Mouse (Mus musculus) CD4-positive, CD25-positive, alpha-beta regulatory T cell, adult 2 months (primary cell): ENCODE results near the gene Mfng.

Experiments
- DNase-seq: peaks from one replicate; pipeline ENCODE4 v3.0.0-alpha.2; 2012; ENCODE audit warnings: low read depth, low spot score

Mfng gene

DNA sequence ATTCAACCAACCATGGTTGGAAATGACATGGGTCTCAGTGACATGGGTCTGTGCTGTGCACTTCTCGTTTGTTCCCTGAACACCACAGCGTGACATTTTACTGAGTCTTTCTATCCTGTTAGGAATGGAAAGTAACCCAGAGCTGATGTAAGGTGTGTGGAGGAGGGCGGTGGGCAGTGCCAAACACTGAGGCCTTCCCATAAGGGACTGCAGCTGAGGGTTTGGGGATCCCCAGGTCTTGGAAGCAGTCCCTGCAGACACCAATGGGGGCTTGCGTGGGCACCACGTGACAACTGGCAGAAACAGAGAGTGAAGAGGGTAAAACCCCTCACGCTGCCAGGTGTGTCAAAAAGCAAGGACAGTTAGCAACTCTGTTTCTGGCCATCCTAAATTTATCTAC, 15.1 kb downstream of the Mfng start:
- no peak for DNase-seq

DNA sequence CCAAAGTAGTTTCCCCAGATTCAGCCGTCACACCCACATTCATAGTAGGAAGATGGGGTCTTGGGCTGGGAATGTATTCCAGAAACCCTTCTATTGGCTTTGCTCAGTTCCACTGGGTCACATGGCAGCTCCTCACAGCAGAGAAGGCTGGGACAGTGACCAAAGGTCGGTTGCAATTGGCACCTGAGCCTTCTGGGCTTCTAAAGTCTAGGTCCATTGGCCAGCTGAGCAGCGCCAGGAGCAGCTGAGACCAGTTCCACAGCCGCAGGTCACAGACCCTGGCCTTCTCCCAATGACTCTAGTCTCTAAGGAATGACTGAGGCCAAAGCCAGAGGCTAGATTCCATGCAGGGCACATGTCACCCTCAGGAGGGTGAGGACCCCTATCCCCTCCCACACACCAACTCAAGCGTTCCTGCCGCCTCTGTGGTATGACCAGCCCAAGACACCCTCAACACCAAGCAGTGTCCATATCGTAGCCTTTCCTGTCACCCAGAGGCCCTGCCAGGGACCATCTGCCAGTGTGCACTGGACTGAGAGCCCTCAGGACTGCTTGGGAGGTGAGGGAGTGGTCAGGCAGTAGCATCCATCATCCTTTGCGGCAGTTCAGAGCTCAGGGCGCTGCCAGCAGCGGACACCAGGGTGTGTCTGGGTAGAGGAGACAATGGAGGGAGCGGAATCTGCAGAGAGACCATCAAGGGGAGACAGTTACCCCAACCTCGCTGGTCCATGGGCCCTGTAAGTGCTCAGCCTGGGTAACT, 17.1 kb downstream of the Mfng start:
- no peak for DNase-seq

DNA sequence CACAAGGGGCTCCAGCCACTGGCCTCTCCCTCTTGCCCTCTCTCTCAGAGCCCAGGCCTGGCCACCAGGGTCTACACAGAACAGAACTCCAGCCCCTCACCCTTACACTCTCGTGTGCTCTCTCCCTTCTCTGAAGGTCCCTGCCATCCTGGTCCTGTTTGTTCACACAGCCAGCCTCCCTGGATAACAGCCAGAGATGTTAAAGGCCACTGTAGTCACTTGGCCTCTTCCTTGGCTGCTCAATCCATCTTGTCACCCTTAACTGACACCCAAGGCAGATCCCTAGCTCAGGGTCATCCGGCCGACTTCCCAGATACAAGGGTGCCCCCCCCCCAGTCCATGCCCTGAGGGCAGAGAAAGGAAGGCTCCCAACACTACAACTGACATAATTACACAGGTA, 18.0 kb downstream of the Mfng start:
- DNase-seq: no peak

DNA sequence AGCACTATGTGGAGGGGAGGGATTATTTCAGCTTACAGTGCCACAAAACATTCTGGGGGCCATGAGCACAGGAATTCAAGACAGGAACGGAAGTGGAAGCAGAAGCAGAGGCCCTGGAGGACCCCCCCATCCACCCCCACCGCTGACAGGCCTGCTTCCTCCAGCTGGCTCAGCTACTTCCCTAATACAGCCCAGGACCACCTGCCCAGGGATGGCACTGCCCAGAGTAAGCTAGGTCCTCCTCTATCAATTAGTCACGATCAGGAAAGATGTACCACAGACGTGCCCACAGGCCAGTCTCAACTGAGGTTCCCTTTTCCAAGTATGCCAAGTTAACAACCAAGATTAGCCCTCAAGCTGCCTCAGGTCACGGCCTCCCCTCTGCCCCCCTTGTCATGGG, 19.1 kb downstream of the Mfng start:
- DNase-seq: no peak

DNA sequence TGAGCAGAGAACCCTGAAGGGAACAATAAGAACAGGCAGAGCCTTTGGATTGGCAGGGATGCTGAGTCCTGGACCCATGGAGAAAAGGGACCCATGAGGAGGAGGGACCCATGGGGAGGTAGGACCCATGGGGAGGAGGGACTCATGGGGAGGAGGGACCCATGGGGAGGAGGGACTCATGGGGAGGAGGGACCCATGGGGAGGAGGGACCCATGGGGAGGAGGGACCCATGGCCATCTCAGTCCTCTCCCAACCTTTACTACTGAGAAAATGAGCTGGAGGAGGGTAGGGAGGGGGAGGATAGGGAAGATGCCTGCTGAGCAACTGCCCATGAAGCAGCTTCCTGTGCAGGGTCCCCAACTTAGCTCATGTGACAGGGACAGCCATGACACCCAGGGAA, 20.3 kb downstream of the Mfng start:
- no peak for DNase-seq

DNA sequence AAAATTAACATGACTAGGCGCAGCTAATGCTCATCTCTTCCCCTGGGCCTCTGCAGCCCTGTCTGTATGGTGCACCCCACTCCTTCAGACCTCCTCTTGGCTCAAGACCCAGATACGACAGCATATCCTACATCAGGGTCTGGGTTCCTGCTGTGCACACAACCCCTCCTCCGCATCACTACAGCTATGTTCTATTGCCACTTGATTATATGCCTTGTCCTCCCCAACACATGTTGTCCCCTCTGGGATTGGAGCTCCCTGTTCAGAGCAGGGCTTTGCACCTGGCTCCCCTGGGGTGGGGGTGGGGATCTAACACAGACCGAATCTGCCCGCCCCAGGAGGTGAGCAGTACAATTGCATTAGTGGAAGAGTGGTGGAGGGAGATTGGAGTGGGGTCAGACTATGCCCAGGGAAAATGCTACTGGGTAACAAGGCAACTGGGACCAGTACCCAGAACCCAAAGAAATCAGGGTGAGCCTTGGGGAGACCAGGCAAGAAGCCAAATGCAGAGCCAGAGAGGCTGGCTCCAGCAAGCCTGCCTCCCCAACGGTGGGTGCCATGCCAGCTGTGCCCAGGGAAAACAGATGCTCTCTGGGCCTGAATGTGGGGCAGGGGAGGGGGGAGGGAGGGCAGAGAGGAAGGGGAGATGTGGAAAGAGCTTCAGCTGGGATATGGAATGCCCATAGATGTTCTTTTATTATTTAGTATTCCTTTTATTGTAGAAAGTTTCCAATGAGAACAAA, 22.5 kb downstream of the Mfng start:
- no peak for DNase-seq

DNA sequence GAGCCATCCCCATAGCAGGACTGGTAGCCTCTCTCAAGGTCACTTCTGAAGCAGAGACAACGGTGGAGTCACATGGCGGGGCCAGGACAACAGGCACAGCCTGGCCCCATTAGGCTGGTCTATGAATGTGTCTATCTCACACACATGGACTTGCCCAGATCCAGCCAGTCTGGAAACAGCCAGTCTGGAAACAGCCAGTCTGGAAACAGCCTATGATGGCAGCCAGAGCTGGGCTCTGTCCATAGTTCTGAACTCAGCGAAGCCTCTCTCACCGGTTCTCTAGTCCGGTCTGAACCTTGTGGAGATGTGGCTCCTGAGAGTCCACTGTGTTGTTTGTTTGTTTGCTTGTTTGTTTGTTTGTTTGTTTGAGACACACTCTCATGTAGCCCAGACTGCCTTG, 23.4 kb downstream of the Mfng start:
- no peak for DNase-seq

DNA sequence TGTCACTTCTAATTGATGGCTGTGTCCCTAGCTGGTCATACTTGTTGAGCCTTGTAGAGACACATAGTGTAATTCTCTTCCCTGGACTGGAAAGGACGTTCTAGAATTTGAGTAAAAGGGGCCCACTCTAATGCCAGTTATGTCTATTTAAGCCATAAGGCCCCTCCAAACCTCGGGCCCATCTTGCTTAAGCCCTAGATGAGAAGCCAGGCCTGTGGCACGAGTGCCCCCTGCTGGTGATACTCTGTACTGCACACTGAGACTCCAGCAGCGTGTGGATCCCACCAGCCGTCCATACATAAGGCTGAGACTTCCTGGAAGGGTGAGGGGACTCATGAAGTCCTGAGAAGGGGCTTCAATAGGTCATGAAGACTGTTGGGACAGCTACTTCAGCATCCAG, 29.1 kb downstream of the Mfng start:
- DNase-seq: peak; percentile 89

DNA sequence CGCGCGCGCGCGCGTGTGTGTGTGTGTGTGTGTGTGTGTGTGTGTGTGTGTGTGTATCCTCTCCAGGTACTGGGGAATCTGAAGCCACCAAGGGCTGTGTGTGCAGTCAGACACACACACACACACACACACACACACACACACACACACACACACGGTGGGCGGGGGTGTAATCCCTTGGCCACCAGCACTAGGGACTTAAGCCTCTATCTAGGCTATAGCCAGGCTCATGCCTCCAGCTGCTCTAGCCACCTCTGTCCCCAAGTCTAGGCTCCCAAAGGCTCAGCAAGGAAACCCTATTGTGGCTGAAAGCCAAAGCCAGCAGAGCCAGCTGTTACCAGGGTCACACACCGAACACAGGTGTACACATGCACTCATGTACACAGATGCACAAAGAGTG, 30.4 kb downstream of the Mfng start:
- DNase-seq: no peak

DNA sequence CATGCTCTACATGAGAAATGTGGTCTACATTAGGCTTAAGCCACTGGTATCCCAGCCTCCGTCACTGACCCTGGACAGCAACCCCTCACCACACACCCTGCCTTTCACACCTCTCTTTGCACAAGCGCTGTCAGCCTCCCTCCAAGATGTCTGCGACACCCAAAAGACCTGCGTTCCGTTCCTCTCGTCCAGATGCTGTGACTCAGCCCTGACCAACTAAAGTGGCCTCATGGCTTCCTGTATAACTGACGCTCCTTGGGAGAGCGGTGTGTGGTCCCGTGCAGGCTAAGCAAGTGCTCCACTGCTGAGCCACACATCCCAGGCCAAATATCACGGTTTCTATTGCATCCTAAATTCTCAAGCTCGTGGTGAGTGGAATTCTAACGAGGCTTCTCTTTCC, 32.6 kb downstream of the Mfng start:
- DNase-seq: no peak

DNA sequence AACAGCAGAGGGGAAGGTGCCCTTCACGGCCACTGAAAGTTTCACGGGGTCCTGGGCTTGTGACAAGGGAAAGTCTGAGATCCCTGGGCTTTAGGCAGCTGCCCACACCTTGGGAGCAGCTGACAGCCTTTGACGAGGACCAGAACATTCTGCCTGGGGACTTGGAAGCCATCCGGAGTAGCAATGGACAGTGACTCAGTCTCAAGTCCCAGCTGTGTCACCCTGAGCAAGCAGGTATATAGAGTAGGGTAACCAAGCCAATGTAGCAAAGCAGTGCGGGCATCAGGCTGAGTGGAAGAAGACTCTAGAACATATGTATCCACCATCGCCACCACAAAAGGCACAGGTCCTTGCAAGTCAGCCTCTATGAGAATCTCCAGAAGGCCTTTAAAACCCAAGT, 36.1 kb downstream of the Mfng start:
- DNase-seq: no peak

DNA sequence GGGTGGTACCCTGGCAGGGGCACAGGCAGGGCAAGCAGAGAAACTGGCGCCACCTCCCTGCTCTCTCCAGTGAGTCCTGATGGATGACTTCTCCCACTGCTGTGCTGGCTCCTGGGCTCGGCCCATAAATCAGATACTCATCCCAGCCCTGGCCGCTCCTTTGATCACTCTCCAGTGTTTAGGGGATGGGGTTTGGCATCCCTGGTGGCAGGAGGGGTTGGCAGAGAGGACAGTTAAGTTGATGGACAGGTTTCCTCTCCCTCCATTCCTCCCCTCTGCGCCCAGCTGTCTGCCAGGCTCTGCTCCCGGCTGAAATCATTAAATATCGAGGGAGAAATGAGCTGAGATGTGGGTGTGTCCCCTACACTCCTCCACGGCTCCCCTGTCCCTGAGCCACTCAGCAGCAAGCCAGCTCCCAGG, 36.6 kb downstream of the Mfng start:
- DNase-seq: no peak

DNA sequence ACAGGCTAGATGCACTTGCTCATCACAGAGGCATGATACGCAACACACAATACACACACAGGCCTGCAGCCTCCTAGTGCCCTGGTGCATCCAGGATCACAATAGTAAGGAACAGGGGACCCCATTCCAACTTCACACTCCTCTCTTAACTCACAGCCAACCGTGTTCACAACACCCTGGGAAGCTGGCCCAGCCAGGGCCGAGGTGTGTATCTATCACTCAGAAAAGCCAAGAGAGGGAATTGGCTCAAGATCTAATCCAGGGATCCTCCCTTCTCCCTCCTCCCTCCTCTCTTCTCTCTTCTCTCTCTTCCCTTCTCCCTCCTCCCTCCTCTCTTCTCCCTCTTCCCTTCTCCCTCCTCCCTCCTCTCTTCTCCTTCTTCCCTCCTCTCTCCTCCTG, 37.1 kb downstream of the Mfng start:
- no peak for DNase-seq

DNA sequence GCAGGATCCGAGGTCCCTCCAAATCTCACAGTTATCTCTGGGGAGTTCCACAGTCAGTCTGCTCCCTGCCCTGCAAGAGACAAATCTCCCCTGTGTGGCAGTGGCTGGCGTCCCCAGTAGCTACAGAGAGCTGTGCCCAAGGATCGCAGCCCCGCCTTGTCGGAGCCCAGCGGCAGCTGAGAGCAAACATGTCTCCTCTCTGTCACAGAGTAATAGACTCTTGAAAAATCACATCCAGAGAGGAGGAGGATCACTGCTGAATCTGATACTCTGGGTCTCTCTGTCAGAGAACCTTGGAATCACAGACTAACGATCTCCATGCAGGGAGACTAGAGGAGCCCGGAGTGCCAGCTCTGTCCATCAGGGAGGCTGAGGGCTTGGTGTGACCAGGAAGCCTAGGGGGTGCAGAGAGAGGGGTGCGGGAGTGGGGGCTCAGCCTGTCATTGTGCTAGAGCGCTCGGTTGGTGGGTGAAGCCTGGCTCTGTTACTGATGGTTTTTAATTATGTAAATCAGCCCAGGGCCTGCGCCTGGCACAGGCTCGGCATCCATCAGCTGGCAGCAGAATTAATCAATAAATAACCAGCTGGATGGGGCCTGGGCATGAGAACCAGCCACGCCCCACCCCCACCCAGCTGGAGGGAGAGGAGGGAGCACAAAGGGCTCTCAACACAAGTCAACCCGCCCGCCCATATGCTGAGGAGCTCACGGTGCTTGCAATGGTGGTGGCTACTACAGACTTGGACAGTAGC, 37.7 kb downstream of the Mfng start:
- no peak for DNase-seq

DNA sequence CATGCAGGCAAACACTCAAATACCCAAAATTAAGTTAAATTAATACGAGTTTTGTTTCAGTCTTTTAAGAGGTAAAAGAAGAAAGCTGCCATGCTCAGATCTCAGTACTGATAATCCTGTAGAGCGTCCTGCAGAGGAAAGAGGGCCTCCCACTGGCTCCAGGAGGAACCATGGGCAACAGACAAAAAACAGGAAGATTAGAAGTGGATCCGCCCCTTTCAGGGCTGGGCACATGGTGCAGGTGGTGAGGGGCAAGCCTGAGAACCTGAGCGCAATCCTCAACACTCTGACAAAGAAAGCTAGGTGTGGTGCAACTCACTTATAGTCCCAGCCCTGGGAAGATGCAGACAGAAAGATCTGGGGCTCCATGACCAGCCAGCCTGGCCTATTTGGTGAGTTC, 41.4 kb downstream of the Mfng start:
- DNase-seq: no peak

DNA sequence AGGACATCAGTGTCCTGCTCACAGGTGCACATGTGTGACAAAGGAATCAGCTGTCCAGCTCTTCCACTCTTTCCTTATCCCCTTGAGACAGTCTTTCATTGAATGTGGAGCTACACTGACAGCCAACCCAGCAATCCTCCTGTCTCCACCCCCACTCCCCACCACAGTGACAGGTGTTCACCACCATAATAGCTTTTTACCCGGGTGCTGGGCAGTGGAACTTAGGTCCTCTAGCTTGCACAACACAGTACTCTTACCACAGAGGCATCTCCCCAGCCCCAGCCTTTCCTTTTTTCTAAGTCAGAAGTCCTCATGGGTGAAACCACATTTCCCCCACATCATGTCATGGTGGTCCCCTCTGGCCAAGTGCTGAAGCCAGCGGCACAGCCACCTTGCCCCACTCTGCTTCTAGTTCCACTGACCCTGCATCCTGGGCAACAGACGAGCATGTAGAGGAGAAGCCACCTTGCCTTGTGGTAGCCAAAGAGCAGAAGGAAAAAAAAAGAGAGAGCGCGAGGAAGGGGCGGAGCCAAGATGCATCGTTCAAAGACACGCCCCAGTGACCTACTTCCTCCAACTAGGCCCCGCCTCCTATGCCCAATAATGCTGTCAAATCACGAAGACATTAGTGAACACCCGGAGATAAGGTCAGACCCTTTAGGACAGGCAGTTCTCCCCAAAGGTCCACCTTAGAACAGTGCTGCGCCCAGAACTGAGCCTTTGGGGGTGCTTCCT, 42.8 kb downstream of the Mfng start:
- peak; percentile 42 for DNase-seq

DNA sequence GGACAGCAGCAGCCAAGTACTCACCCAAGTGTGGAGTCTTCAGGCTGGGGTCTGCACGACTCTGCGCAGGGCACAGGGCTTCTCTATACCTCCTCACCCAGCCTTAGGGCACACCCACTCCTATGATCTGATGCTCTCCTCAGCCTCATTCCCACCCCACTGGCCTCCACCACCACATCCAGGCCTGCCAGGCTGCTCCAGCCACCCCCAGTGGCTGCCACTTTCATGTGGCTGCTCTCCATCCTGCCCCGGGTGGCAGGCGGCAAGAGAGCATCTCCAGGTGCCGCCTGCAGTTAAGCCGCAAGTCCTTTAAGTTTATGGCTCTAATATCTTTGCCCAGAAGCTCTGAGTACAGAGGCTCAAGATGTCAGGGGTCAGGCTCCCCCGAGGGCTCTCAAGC, 46.6 kb downstream of the Mfng start:
- no peak for DNase-seq

DNA sequence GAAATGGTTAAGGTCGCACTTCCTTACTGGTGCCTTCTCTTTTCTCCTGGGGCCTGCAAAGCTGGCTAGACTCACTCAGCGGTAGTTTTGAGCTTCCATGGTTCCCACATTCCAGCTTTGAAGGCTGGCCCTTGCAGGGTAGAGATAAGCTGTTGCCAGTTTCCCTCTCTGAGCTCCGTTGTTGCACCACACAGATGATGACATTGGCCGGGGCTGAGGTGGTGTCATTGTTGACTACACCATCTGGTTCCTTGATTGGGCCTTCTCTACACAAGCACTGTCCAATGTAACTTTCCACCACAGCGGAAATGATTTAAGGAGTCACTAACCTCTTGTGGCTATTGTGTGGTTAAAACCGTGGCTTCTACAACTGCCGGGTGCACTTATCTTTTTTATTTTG, 52.7 kb downstream of the Mfng start:
- DNase-seq: no peak

DNA sequence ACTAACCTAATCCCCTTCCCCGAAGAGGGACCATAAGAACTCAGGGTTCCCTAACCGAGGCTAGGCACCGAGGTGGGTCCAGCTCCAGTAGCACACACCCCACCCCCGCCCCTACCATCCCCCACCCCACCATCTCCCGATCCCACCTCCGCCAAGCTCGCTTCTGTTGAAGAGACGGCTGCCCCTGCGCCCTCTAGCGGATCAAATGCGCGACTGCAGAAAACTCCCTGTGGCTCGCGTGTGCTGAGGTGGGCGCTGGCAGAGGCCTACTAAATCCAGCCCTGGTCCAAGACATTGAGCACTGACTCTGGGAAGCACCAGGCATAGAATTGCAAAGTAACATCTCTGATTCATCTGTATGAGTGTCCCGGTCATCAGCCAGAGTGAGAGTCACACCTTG, 53.2 kb downstream of the Mfng start:
- peak; percentile 86 for DNase-seq

DNA sequence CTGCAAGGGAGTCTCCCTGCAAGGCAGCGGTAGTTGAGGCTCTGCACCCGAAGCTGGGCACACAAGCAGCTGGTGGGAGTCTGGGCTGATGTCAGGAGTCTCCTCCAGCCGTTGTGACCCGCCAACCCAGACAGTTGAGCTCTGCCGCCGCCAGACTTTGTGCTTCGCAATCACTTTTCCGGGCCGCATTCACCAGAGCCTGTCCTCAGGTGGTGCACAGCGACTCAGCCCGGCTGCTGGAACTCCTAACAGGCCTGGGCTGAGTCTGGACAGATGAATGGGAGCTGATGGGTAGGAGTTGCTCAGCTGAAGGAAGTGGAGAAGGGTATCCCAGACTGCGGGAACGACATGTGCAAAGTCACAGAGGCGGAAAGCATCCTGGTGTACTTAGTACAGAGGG, 53.9 kb downstream of the Mfng start:
- DNase-seq: peak; percentile 39

DNA sequence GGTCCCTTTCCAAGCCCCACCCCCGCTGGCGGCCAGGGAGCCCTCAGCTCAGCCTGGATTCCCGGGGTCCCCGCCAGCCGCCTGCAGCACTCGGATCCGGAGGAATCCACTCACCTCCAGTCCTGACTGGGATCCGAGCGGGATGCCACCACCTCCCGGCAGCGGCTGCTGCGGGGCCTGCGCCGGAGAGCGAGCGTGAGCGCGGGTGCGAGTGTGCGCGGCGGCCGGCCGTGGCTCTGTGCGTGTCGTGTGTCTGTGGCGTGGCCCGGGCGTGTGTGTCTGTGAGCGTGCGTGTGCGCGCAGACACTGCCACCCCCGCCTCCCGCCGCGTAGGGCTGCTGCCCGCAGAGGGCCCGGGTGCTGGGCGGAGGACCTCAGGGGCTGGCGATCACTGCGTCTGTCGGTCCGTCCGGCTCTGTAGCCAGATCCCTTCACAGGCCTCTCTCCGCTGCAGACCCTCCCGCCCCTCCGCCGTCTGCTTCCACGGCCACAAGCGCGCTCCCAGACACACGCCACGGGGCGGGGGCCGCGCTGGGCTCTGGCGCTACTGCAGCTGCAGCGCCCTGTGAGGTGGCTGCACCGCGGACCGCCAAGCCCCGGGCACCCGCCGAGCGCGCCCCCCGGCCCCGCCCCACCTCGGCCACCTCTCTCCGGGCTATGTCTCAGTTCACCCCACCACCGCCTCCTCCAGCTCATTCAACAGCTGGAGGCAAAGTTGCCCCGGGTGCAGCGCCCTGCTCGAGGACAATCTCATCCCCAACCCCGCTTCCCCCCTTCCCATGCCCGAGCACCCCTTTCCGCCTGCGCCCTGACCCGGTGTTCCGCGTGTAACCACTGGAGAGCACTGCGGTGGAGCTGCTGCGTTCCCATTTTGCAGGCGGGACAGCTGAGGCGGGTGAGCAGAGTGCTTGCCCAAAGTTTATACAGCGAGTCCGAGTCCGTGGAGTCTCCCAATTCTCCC, 54.7 kb downstream of the Mfng start, which contains the start of gene Elfn2:
TSS of gene Elfn2 (minus strand) at position 482 of the 961 bp plus-strand sequence.
- peak; percentile 45 for DNase-seq
